10 mouse cellular contexts compared by ENCODE assay signal in genomic region chr4:59815121-59815810, GRCm38 (mm10). TPM values are rescaled to one million over a fixed set of nuclear protein-coding genes. Genes with fewer than 3 reads are reported as not detected.
DNase-seq lines count a peak whose midpoint lies in the region; ATAC-seq lines count a peak whose summit lies in the region.
"Had no signal": no experiment of that assay in that cellular context is flagged by ENCODE, and none has a peak within 500 bp of the region (broad histone marks: within the 10 kb centered on the region; RNA-seq: fewer than 3 reads in every experiment).

No protein-coding gene starts in this region.

- no peaks in the 10 kb centered on the region for H3K9me3 ChIP-seq in heart, embryonic 10.5 days
- H3K9me3 ChIP-seq in neural tube, embryonic 15.5 days (replicated peaks) = no peaks in the 10 kb centered on the region

- no peak for DNase-seq in heart, embryonic 10.5 days (ENCODE audit: low spot score)
- DNase-seq in heart, postnatal 10 days = no peak
- peak; percentile 48 to 57 for DNase-seq in B cell, adult 2 months
- peak; percentile 86 to 88 for DNase-seq in lung, postnatal 4 days
- DNase-seq in adrenal gland, postnatal 14 days = no peak

- H3K4me2 ChIP-seq in neural tube, embryonic 15.5 days = no peak overlapping the region

- H3K27me3 ChIP-seq in heart, embryonic 10.5 days (ENCODE audit: insufficient read depth, poor library complexity, severe bottlenecking) = no peaks in the 10 kb centered on the region
- H3K27me3 ChIP-seq in neural tube, embryonic 15.5 days (replicated peaks) = no peaks in the 10 kb centered on the region

- ATAC-seq in common myeloid progenitor, adult 5-6 weeks (replicated peaks; ENCODE audit: low read depth, poor library complexity, severe bottlenecking) = peak; percentile 52
- no peak for ATAC-seq in neural tube, embryonic 15.5 days (ENCODE audit: low FRiP score)
- ATAC-seq: activated CD4-positive, CD25-positive, alpha-beta regulatory T cell, adult 4 months had no signal

- 59% methylated on average over 4 of the region's 4 CpGs for WGBS in heart, embryonic 10.5 days
- 89% methylated on average over 4 of the region's 4 CpGs for WGBS in neural tube, embryonic 15.5 days

- peak overlapping the region; percentile 75; the same call in 1 of the 2 replicates for H3K27ac ChIP-seq in heart, embryonic 10.5 days
- H3K27ac ChIP-seq in neural tube, embryonic 15.5 days (replicated peaks) = no peak overlapping the region
- H3K27ac ChIP-seq: liver, embryonic 14.5 days had no signal

- H3K4me3 ChIP-seq in heart, embryonic 10.5 days = no peak overlapping the region
- no peak overlapping the region for H3K4me3 ChIP-seq in neural tube, embryonic 15.5 days (replicated peaks)
- H3K4me3 ChIP-seq: myocyte had no signal

- H3K4me1 ChIP-seq in heart, embryonic 10.5 days = peaks cover 65% of the 10 kb centered on the region
- peaks cover 19% of the 10 kb centered on the region for H3K4me1 ChIP-seq in neural tube, embryonic 15.5 days

- H3K9ac ChIP-seq in neural tube, embryonic 15.5 days (replicated peaks) = no peak overlapping the region
- H3K9ac ChIP-seq: liver, embryonic 14.5 days had no signal

- H3K36me3 ChIP-seq in heart, embryonic 10.5 days = no peaks in the 10 kb centered on the region
- H3K36me3 ChIP-seq in neural tube, embryonic 15.5 days = no peaks in the 10 kb centered on the region

- intact Hi-C loops in heart, postnatal 10 days (cut with DNase I) = no loop called here

RNA-seq across cellular contexts. Expression of gene Snx30, which starts 9.6 kb away (rescaled TPM):
- polyA plus RNA-seq in heart, embryonic 10.5 days (2016; fragmentation: Nextera tagmentation; extraction: Ambion mirVana) = 5.2 and 8.1 TPM in 2 replicates
- total RNA-seq in heart, postnatal 10 days (2021) = 1 to 10 TPM; 8.1 to 8.9 TPM
- total RNA-seq in common myeloid progenitor, adult 5-6 weeks (2017) = 25.9 and 28.8 TPM in 2 replicates
- total RNA-seq in adrenal gland, postnatal 14 days (2021) = 7.3 and 9.5 TPM in 2 replicates
- polyA plus RNA-seq in neural tube, embryonic 15.5 days (2015; fragmentation: Nextera tagmentation; extraction: Ambion mirVana) = 17.8 and 22.5 TPM in 2 replicates

RNA-seq across cellular contexts. Expression of gene Inip, which starts 13.9 kb away (rescaled TPM):
- polyA plus RNA-seq in heart, embryonic 10.5 days (2016; fragmentation: Nextera tagmentation; extraction: Ambion mirVana) = 56.9 and 57.5 TPM in 2 replicates
- total RNA-seq in heart, postnatal 10 days (2021) = 10 to 100 TPM; 13.5 to 17.4 TPM
- 70.6 and 76.9 TPM in 2 replicates for total RNA-seq in common myeloid progenitor, adult 5-6 weeks (2017)
- total RNA-seq in adrenal gland, postnatal 14 days (2021) = 14.2 and 19.3 TPM in 2 replicates
- 48.9 and 53.3 TPM in 2 replicates for polyA plus RNA-seq in neural tube, embryonic 15.5 days (2015; fragmentation: Nextera tagmentation; extraction: Ambion mirVana)

Comparison
In these comparisons a context has a peak if more than half of its experiments do, and no peak if none do; other contexts are left out.
1. DNase-seq: peak in B cell, adult 2 months (2 of 2) and lung, postnatal 4 days (2 of 2); none in heart, embryonic 10.5 days (single experiment), heart, postnatal 10 days (0 of 2) and adrenal gland, postnatal 14 days (single experiment).